Mouse (Mus musculus): ENCODE measurements at regions not wholly inside any gene's neighbourhood (a gene's known extent, or its start where the extent isn't known, plus 50 kb on each side); places are given as distances from the start of the nearest gene placed in this dataset.

- no peaks in the 10 kb centered on the region for H3K9me3 ChIP-seq (ENCODE audit: low read length)
- H3K4me1 ChIP-seq (replicated peaks; ENCODE audit: low read depth, low read length): no peaks in the 10 kb centered on the region
- H3K4me3 ChIP-seq (replicated peaks; ENCODE audit: low read length): no peak overlapping the region
- H3K27me3 ChIP-seq (ENCODE audit: insufficient read depth, low read length): no peaks in the 10 kb centered on the region
- TF ChIP-seq CTCF (conservative IDR thresholded peaks at IDR 0.05; ENCODE audit: low read length) (no peak), NANOG (IDR thresholded peaks at IDR 0.05; ENCODE audit: borderline replicate concordance, low read length) (no peak), POU5F1 (IDR thresholded peaks at IDR 0.05; ENCODE audit: borderline replicate concordance, low read length) (no peak)
- no peaks in the 10 kb centered on the region for H3K36me3 ChIP-seq (ENCODE audit: insufficient read depth, low read length)
Measured at GRCm38 (mm10) chr8:44877066-44877465, 58.2 kb upstream of the Fat1 start.

GRCm38 (mm10) chr8:44878208-44878607 is 57.0 kb upstream of the Fat1 start:
- Histone ChIP-seq H3K4me3 (replicated peaks; ENCODE audit: low read length) (no peak overlapping the region), H3K36me3 (ENCODE audit: insufficient read depth, low read length) (no peaks in the 10 kb centered on the region), H3K4me1 (replicated peaks; ENCODE audit: low read depth, low read length) (no peaks in the 10 kb centered on the region), H3K27me3 (ENCODE audit: insufficient read depth, low read length) (no peaks in the 10 kb centered on the region), H3K9me3 (ENCODE audit: low read length) (no peaks in the 10 kb centered on the region)
- TF ChIP-seq NANOG (IDR thresholded peaks at IDR 0.05; ENCODE audit: borderline replicate concordance, low read length): no peak
- TF ChIP-seq CTCF (conservative IDR thresholded peaks at IDR 0.05; ENCODE audit: low read length): no peak
- no peak for TF ChIP-seq POU5F1 (IDR thresholded peaks at IDR 0.05; ENCODE audit: borderline replicate concordance, low read length)

GRCm38 (mm10) chr8:44879186-44879585 is 56.1 kb upstream of the Fat1 start:
- no peaks in the 10 kb centered on the region for H3K27me3 ChIP-seq (ENCODE audit: insufficient read depth, low read length)
- H3K36me3 ChIP-seq (ENCODE audit: insufficient read depth, low read length): no peaks in the 10 kb centered on the region
- no peak overlapping the region for H3K4me3 ChIP-seq (replicated peaks; ENCODE audit: low read length)
- no peaks in the 10 kb centered on the region for H3K9me3 ChIP-seq (ENCODE audit: low read length)
- no peaks in the 10 kb centered on the region for H3K4me1 ChIP-seq (replicated peaks; ENCODE audit: low read depth, low read length)
- no peak for TF ChIP-seq CTCF (conservative IDR thresholded peaks at IDR 0.05; ENCODE audit: low read length)
- no peak for TF ChIP-seq POU5F1 (IDR thresholded peaks at IDR 0.05; ENCODE audit: borderline replicate concordance, low read length)
- TF ChIP-seq NANOG (IDR thresholded peaks at IDR 0.05; ENCODE audit: borderline replicate concordance, low read length): no peak

GRCm38 (mm10) chr8:44884399-44885006 is 50.7 kb upstream of the Fat1 start:
- TF ChIP-seq NANOG (IDR thresholded peaks at IDR 0.05; ENCODE audit: borderline replicate concordance, low read length) (no peak), CTCF (conservative IDR thresholded peaks at IDR 0.05; ENCODE audit: low read length) (no peak), POU5F1 (IDR thresholded peaks at IDR 0.05; ENCODE audit: borderline replicate concordance, low read length) (no peak)
- no peaks in the 10 kb centered on the region for H3K27me3 ChIP-seq (ENCODE audit: insufficient read depth, low read length)
- H3K4me1 ChIP-seq (replicated peaks; ENCODE audit: low read depth, low read length): no peaks in the 10 kb centered on the region
- peaks cover 13% of the 10 kb centered on the region for H3K9me3 ChIP-seq (ENCODE audit: low read length)
- no peaks in the 10 kb centered on the region for H3K36me3 ChIP-seq (ENCODE audit: insufficient read depth, low read length)
- H3K4me3 ChIP-seq (replicated peaks; ENCODE audit: low read length): no peak overlapping the region
